Mouse (Mus musculus) layer of hippocampus, postnatal 25 days (tissue): ENCODE results near the gene Foxs1. TPM values are rescaled to one million over a fixed set of nuclear protein-coding genes. Genes with fewer than 3 reads are reported as not detected.

ENCODE experiments used
- DNase-seq, 2 experiments: peaks; one replicate each; pipeline ENCODE4 v3.0.0; 2022; ENCODE audit warnings: mixed read lengths in 2 of 2, low spot score in 1 of 2; ENCODE audit errors: extremely low spot score in 1 of 2
- total RNA-seq, 2 experiments: library from RNA; stranded (reverse); gene quantifications; 2 replicates each; pipeline ENCODE4 v1.2.3; 2021

Foxs1 gene
- total RNA-seq, 2 experiments from 2014 or later, result 0.56 to 1.0 TPM

GRCm38 (mm10) chr2:152905036-152905829 is 27.8 kb downstream of the Foxs1 start:
- DNase-seq, result no peak

DNA sequence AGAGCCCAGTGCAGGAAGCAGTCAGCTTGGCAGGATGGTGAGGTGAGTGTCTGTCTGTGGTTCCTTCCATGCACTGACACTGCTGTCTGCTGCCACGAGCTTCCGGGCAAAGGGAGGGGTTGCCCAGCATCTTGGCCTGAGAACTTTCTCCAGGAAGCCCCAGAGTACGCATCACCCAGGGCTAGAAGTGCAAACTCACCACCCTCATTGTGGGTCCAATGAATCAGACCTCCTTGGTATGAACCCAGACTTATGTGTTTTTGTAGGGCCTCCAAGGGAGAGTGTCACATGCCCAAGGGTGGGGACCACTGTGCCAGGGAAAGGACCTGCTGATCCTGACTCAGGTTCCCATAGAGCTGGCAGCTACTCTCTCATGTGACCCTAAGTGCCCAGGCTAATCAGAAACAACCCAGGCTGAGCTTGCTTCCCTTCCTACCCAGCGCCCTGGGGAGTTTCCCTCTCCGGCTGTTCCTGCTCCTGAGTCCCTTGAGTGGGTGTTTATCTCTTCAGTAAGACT is 28.8 kb downstream of the Foxs1 start:
- DNase-seq, result no peak

DNA sequence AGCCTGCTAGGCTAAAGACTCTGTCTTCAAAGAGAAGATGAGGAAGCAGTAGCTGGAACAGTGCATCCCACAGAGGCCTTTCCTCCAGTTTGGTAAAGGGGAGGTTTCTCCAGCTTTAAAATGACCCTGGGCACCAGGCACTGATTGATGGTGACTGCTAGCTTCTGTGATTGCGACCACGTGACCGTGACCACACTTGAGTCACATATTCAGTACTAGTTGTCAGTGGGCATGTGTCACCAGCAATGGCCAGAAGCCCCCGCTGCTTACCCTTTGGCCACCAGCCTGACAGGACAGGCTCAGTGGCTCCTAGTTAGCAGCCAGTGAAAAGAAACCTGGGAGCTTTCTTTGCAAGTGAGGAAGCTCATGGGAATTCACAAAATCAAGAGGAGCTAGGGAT is 29.4 kb downstream of the Foxs1 start:
- DNase-seq, result no peak

DNA sequence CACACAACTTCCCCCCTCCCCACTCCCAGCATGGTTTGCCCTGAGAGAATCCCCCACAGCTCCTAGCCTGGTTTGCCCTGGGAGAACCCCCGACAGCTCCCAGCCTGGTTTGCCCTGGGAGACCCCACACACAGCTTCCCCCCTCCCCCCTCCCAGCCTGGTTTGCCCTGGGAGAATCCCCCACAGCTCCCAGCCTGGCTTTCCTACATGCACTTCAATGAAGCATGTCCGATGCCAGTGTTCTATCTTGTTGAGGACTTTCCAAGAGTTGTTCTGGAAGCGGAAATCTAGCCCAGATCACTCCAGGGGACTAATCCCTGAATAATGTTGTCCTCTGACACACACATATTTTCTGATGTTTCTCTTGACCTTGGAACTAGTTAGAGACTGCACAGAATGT is 30.4 kb downstream of the Foxs1 start:
- DNase-seq, result no peak

DNA sequence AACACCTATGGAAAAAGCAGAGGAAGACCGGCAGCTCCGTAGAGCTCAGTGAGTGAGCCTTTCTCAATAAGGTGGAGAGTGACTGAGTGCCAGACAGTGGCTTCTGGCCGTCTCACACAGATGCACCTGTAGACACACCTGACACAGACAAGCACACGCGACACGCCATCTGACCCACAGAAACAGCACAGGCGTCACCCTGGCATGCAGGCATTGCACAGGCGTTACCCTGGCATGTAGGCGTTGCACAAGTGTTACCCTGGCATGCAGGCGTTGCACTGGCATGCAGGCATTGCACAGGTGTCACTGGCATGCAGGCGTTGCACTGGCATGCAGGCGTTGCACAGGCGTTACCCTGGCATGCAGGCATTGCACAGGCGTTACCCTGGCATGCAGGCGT is 31.7 kb downstream of the Foxs1 start:
- DNase-seq, result no peak

DNA sequence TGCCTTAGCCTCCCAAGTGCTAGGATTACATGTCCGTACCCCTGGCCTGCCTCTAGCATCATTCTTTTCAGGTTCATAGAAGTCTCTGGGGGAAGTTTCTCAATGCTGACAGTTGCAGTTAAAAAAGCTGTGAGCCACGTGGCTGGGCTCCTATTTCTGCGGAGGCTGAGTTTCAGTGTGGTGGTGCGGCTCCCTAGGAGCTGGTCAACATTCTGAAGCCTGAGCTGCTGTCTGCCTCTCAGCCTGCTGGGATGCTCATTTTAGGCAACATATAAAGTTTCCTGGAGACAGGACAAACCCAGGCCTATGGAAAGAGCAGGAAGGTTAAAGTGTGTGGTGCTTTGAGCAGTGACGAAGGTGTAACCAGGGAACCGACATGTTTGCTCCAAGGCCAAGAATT is 34.0 kb downstream of the Foxs1 start:
- DNase-seq, result no peak

GRCm38 (mm10) chr2:152896926-152897325 is 36.1 kb downstream of the Foxs1 start:
- no peak for DNase-seq

DNA sequence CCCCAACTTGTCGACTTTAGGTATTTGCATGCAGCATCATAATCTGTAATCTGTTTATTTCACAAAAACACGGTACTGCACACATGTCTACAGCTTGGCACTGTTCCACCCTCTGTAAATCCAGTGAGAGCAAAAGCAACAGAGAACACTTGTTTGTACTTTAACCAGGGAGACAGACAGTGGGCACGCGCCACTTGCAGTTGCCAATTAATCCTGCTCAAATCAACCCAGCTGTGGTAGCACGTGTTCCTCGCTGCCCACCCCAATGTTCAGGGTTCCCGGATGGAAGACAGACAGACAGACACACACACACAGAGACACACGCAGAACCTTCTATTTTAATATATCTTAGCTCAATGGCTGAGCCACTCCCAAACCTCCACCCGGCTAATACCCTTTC is 37.2 kb downstream of the Foxs1 start:
- no peak for DNase-seq

- no peak for DNase-seq
These were observed 44.2 kb downstream of the Foxs1 start for GRCm38 (mm10) chr2:152888774-152889173.

- DNase-seq, result no peak
These were observed 45.8 kb downstream of the Foxs1 start for GRCm38 (mm10) chr2:152887230-152887629.

DNA sequence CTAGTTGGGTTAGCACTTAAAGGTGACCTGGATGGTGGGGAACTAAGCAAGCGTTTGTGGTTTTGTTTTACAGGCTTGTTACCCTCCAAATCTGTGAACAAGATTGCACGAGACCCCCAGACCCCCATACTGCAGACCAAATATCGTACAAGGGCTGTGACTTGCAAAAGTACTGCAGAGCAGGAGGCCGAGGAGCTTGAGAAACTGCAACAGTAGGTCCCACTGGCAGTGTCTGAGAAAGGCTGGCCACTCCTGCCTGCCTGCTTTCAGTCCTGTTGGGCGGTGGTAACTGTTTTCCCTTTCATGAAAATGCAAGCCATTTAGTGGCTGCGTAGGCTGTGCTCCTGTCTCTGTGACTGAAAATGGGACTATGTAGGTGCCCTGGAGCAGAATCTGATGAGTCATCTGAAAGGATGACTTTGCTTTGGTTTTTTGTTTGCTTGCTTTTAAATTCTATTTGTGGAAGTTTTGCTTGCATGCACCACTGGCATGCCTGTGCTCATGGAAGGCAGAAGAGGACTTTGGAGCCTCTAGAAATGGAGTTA is 48.8 kb downstream of the Foxs1 start:
- DNase-seq, result no peak

Other genes starting within 250 kb of the Foxs1 start
- 10 to 100 TPM; 21.2 to 22.8 TPM for gene Mcts2, start 246.2 kb downstream of the Foxs1 start, total RNA-seq
- gene Id1, start 197.0 kb downstream of the Foxs1 start, total RNA-seq, result 10 to 100 TPM; 19.6 to 22.4 TPM
- gene Cox4i2, start 179.0 kb downstream of the Foxs1 start, total RNA-seq, result 1 to 10 TPM; 2.0 to 2.7 TPM
- gene Bcl2l1, start 101.5 kb downstream of the Foxs1 start, total RNA-seq, result 100 to 1,000 TPM; 121 to 144 TPM
- gene Tpx2, start 85.2 kb downstream of the Foxs1 start, total RNA-seq, result 1 to 10 TPM; 1.5 to 2.6 TPM
- not detected for gene Mylk2, start 21.9 kb downstream of the Foxs1 start, total RNA-seq
- 10 to 100 TPM; 14.5 to 17.1 TPM for gene Dusp15, start 18.5 kb upstream of the Foxs1 start, total RNA-seq
- gene Ttll9, start 29.3 kb upstream of the Foxs1 start, total RNA-seq, result 1 to 10 TPM in 1 of 2 experiments, under 1 TPM in 1; 0.94 to 1.3 TPM
- 10 to 100 TPM; 41.2 to 43.8 TPM for gene Pdrg1, start 82.2 kb upstream of the Foxs1 start, total RNA-seq
- gene Xkr7, start 98.6 kb upstream of the Foxs1 start, total RNA-seq, result 1 to 10 TPM; 1.9 to 2.1 TPM
- 1 to 10 TPM; 3.9 to 5.2 TPM for gene Ccm2l, start 132.7 kb upstream of the Foxs1 start, total RNA-seq
- 1 to 10 TPM; 1.6 to 1.8 TPM for gene Hck, start 175.3 kb upstream of the Foxs1 start, total RNA-seq
- 10 to 100 TPM; 88.6 to 97.6 TPM for gene Tm9sf4, start 228.1 kb upstream of the Foxs1 start, total RNA-seq